Mouse (Mus musculus) Patski (cell line): ENCODE results near the gene Il17rd. TPM values are rescaled to one million over a fixed set of nuclear protein-coding genes. Genes with fewer than 3 reads are reported as not detected.

Experiments used
- ATAC-seq: fragments of 100-300 bp; one replicate; pipeline ENCODE4 v1.8.0; 2021
- CTCF ChIA-PET: fragments of 350-600 bp; sonication (Branson Sonifier 250); formaldehyde crosslinking; loops from one replicate; lab custom pipeline; 2022; ENCODE audit warnings: inconsistent platforms; lab: Charles Lee
- POLR2A ChIA-PET: fragments of 350-600 bp; sonication (Branson Sonifier 250); formaldehyde crosslinking; loops from one replicate; lab custom pipeline; 2022; ENCODE audit warnings: antibody characterized with exemption, inconsistent platforms; lab: Charles Lee
- DNase-seq: peaks from one replicate; pipeline ENCODE4 v3.0.0-alpha.2; 2011; ENCODE audit warnings: low read depth, low spot score
- H3K27me3 ChIP-seq: fragments of 371-371 bp; one replicate; pipeline ENCODE4 v1.5.1; 2021
- CTCF ChIP-seq: fragments of 100-300 bp; IDR thresholded peaks from one replicate; pipeline ENCODE4 v1.5.1; 2021
- in situ Hi-C: fragments of 300-500 bp; cut with MboI; formaldehyde crosslinking; loops from 3 replicates; pipeline ENCODE4 v1.11.1; 2018; ENCODE audit warnings: low pct_unique_long_range_greater_than_20kb, mixed read lengths
- polyA plus RNA-seq: library from polyadenylated mRNA; unstranded; gene quantifications from one replicate; pipeline ENCODE4 v1.2.3, GENCODE M21; 2021

Il17rd gene
- polyA plus RNA-seq, 1 experiment from 2014 or later, result 6.8 TPM

GRCm38 (mm10) chr14:27130676-27131075 lies 91.9 kb downstream of the Il17rd start:
- ATAC-seq, result no peak
- CTCF ChIA-PET, result no interaction called here
- in situ Hi-C loops, result no loop called here
- POLR2A ChIA-PET, result no interaction called here
- no peak for DNase-seq
- H3K27me3 ChIP-seq, result no peaks in the 10 kb centered on the region
- no peak for TF ChIP-seq CTCF

GRCm38 (mm10) chr14:27131521-27131920 lies 92.8 kb downstream of the Il17rd start:
- DNase-seq (no peak), ATAC-seq (peak; percentile 71)
- no peak for TF ChIP-seq CTCF
- ChIA-PET POLR2A (no interaction called here), CTCF (interaction anchor here (1.3 kb wide), 1 partner anchor 10 kb away, joined by 4 read pairs; no protein-coding TSS in a partner anchor)
- in situ Hi-C loops, result no loop called here
- no peaks in the 10 kb centered on the region for H3K27me3 ChIP-seq

- ChIA-PET POLR2A (no interaction called here), CTCF (interaction anchor here (1.2 kb wide), 2 partner anchors 13 to 26 kb away, joined by 3 read pairs; no protein-coding TSS in a partner anchor)
- in situ Hi-C loops, result no loop called here
- no peak for TF ChIP-seq CTCF
- DNase-seq, result no peak
- no peaks in the 10 kb centered on the region for H3K27me3 ChIP-seq
- no peak for ATAC-seq
These were observed 100.2 kb downstream of the Il17rd start for GRCm38 (mm10) chr14:27138891-27139290.

GRCm38 (mm10) chr14:27139968-27140367 lies 101.2 kb downstream of the Il17rd start:
- TF ChIP-seq CTCF, result no peak
- no peaks in the 10 kb centered on the region for H3K27me3 ChIP-seq
- DNase-seq, result no peak
- in situ Hi-C loops, result no loop called here
- no peak for ATAC-seq
- POLR2A ChIA-PET, result no interaction called here
- CTCF ChIA-PET, result interaction anchor here (1.2 kb wide), 2 partner anchors 14 to 27 kb away, joined by 3 read pairs; no protein-coding TSS in a partner anchor

GRCm38 (mm10) chr14:27141486-27141885 lies 102.7 kb downstream of the Il17rd start:
- ChIA-PET POLR2A (no interaction called here), CTCF (interaction anchor here (1.8 kb wide), 1 partner anchor 10 kb away, joined by 4 read pairs; no protein-coding TSS in a partner anchor)
- H3K27me3 ChIP-seq, result no peaks in the 10 kb centered on the region
- ATAC-seq (no peak), DNase-seq (no peak)
- no peak for TF ChIP-seq CTCF
- in situ Hi-C loops, result no loop called here

GRCm38 (mm10) chr14:27142680-27143079 lies 103.9 kb downstream of the Il17rd start:
- in situ Hi-C loops, result no loop called here
- ATAC-seq, result no peak

GRCm38 (mm10) chr14:27145171-27146045 lies 106.7 kb downstream of the Il17rd start:
- ChIA-PET POLR2A (interaction anchor here (0.6 kb wide), 1 partner anchor 680 kb away, joined by 3 read pairs; no protein-coding TSS in a partner anchor), CTCF (interaction anchor here (1.3 kb wide), 1 partner anchor 38 kb away, joined by 5 read pairs; no protein-coding TSS in a partner anchor)
- no peak for TF ChIP-seq CTCF
- no peak for DNase-seq
- in situ Hi-C loops, result no loop called here
- ATAC-seq, result peak; percentile 65
- no peaks in the 10 kb centered on the region for H3K27me3 ChIP-seq

More at GRCm38 (mm10) chr14:27142680-27143079, 103.9 kb downstream of the Il17rd start:
- ChIA-PET CTCF (interaction anchor here (1.8 kb wide), 1 partner anchor 11 kb away, joined by 4 read pairs; no protein-coding TSS in a partner anchor), POLR2A (no interaction called here)
- DNase-seq, result no peak
- TF ChIP-seq CTCF, result no peak
- no peaks in the 10 kb centered on the region for H3K27me3 ChIP-seq

- ATAC-seq, result no peak
- DNase-seq, result no peak
- no peak for TF ChIP-seq CTCF
- in situ Hi-C loops, result no loop called here
- POLR2A ChIA-PET, result interaction anchor here (0.6 kb wide), 1 partner anchor 83 kb away, joined by 9 read pairs; no protein-coding TSS in a partner anchor
- CTCF ChIA-PET, result no interaction called here
- no peaks in the 10 kb centered on the region for H3K27me3 ChIP-seq
These were observed 109.0 kb downstream of the Il17rd start for GRCm38 (mm10) chr14:27147726-27148125.

GRCm38 (mm10) chr14:27149401-27149800 lies 110.7 kb downstream of the Il17rd start:
- no peak for DNase-seq
- POLR2A ChIA-PET, result no interaction called here
- CTCF ChIA-PET, result no interaction called here
- in situ Hi-C loops, result no loop called here
- H3K27me3 ChIP-seq, result no peaks in the 10 kb centered on the region
- no peak for ATAC-seq
- TF ChIP-seq CTCF, result no peak

- in situ Hi-C loops, result no loop called here
- POLR2A ChIA-PET, result no interaction called here
- CTCF ChIA-PET, result no interaction called here
- TF ChIP-seq CTCF, result no peak
- no peak for ATAC-seq
- DNase-seq, result no peak
- H3K27me3 ChIP-seq, result no peaks in the 10 kb centered on the region
These were observed 111.4 kb downstream of the Il17rd start for GRCm38 (mm10) chr14:27150011-27150640.
